Comparison of ENCODE assay signal across 18 mouse cellular contexts in genomic region chr3:94775886-94776285, GRCm38 (mm10). TPM values are rescaled to one million over a fixed set of nuclear protein-coding genes. Genes with fewer than 3 reads are reported as not detected.
"Had no signal": no experiment of that assay in that cellular context is flagged by ENCODE, and none has a peak within 500 bp of the region (broad histone marks: within the 10 kb centered on the region; RNA-seq: fewer than 3 reads in every experiment).

No protein-coding gene starts in this region.

- H3K9ac ChIP-seq: liver, embryonic 15.5 days; lung, embryonic 14.5 days; midbrain, embryonic 12.5 days; neural tube, embryonic 12.5 days; stomach, embryonic 15.5 days had no signal

- H3K4me2 ChIP-seq: liver, embryonic 15.5 days; lung, embryonic 14.5 days; midbrain, embryonic 12.5 days; neural tube, embryonic 12.5 days; stomach, embryonic 15.5 days had no signal

- H3K4me1 ChIP-seq: liver, embryonic 15.5 days; midbrain, embryonic 12.5 days; neural tube, embryonic 12.5 days had no signal

- H3K9me3 ChIP-seq: liver, embryonic 15.5 days; midbrain, embryonic 12.5 days; neural tube, embryonic 12.5 days; stomach, embryonic 15.5 days had no signal

- H3K27me3 ChIP-seq: midbrain, embryonic 12.5 days; neural tube, embryonic 12.5 days; stomach, embryonic 15.5 days had no signal

- H3K4me3 ChIP-seq: liver, embryonic 15.5 days; midbrain, embryonic 12.5 days; myocyte; neural tube, embryonic 12.5 days; stomach, embryonic 15.5 days had no signal

- H3K36me3 ChIP-seq: midbrain, embryonic 12.5 days had no signal

- DNase-seq: lung, adult 18-20 months; lung, embryonic 14.5 days; lung, postnatal 10 days; lung, postnatal 4 days; midbrain, embryonic 14.5 days; right cerebral cortex, postnatal 14 days; thymus, adult 2 months; thymus, postnatal 14 days; thymus, postnatal 36 days had no signal

- H3K27ac ChIP-seq: liver, embryonic 15.5 days; midbrain, embryonic 12.5 days; neural tube, embryonic 12.5 days; stomach, embryonic 15.5 days; stomach, postnatal 0 days had no signal

- ATAC-seq: midbrain, embryonic 16.5 days had no signal

RNA-seq across cellular contexts. Expression of gene Cgn, which starts 10.4 kb away (rescaled TPM):
- total RNA-seq: megakaryocyte, adult 5-6 weeks; neutrophil, adult 5-6 weeks had no signal
